ENCODE assay signal across 23 mouse cellular contexts in genomic region chr1:151675684-151676083, GRCm38 (mm10).
DNase-seq lines count a peak whose midpoint lies in the region; ATAC-seq and TF ChIP-seq lines count a peak whose summit lies in the region.
"Had no signal": no experiment of that assay in that cellular context is flagged by ENCODE, and none has a peak within 500 bp of the region (broad histone marks: within the 10 kb centered on the region; RNA-seq: fewer than 3 reads in every experiment).

No protein-coding gene starts in this region.

- no peak overlapping the region for H3K4me3 ChIP-seq in heart, embryonic 10.5 days
- H3K4me3 ChIP-seq in lung, embryonic 14.5 days (ENCODE audit: low read depth, low read length), result no peak overlapping the region
- no peak overlapping the region for H3K4me3 ChIP-seq in lung, adult 2 months (replicated peaks; ENCODE audit: extremely low read depth, low read depth, low read length)
- no peak overlapping the region for H3K4me3 ChIP-seq in stomach, postnatal 0 days (ENCODE audit: low read depth, low read length)
- H3K4me3 ChIP-seq: forebrain, embryonic 10.5 days; heart, embryonic 15.5 days; hindbrain, embryonic 12.5 days; kidney, embryonic 15.5 days; limb, embryonic 10.5 days; megakaryocyte, embryonic 14.5 days had no signal

- peaks cover 30% of the 10 kb centered on the region for H3K4me1 ChIP-seq in heart, embryonic 10.5 days
- 0 out of 2 replicates have a peak, but pooled peaks cover 4% of the 10 kb centered on the region for H3K4me1 ChIP-seq in lung, embryonic 14.5 days (ENCODE audit: insufficient read depth)
- H3K4me1 ChIP-seq in lung, adult 2 months (ENCODE audit: control insufficient read depth, insufficient read depth, low read length), result peaks cover 5% of the 10 kb centered on the region; the same call in 1 of the 2 replicates
- no peaks in the 10 kb centered on the region for H3K4me1 ChIP-seq in stomach, postnatal 0 days (replicated peaks; ENCODE audit: control insufficient read depth, insufficient read depth)
- H3K4me1 ChIP-seq: hindbrain, embryonic 12.5 days had no signal

- intact Hi-C loops in heart, postnatal 14 days (cut with DNase I), result loop anchor here (2.0 kb wide), 1 partner anchor 15 kb away; no protein-coding TSS in a partner anchor

- WGBS in heart, embryonic 10.5 days, result 69% methylated on average over 5 of the region's 5 CpGs
- 35% methylated on average over 5 of the region's 5 CpGs for WGBS in lung, embryonic 14.5 days
- WGBS in lung, adult 2 months, result 72% methylated on average over 5 of the region's 5 CpGs
- WGBS in stomach, postnatal 0 days, result 35% methylated on average over 5 of the region's 5 CpGs

- no peak overlapping the region for H3K9ac ChIP-seq in lung, embryonic 14.5 days
- H3K9ac ChIP-seq in stomach, postnatal 0 days (ENCODE audit: low read length), result no peak overlapping the region
- H3K9ac ChIP-seq: forebrain, postnatal 0 days; heart, embryonic 15.5 days; hindbrain, embryonic 12.5 days; kidney, embryonic 15.5 days; liver, postnatal 0 days had no signal

- H3K9me3 ChIP-seq in heart, embryonic 10.5 days, result no peaks in the 10 kb centered on the region
- H3K9me3 ChIP-seq in lung, embryonic 14.5 days (ENCODE audit: low read depth, low read length), result no peaks in the 10 kb centered on the region
- no peaks in the 10 kb centered on the region for H3K9me3 ChIP-seq in stomach, postnatal 0 days (ENCODE audit: control insufficient read depth, low read length)
- H3K9me3 ChIP-seq: forebrain, embryonic 10.5 days; heart, embryonic 15.5 days; hindbrain, embryonic 12.5 days; kidney, embryonic 15.5 days; limb, embryonic 10.5 days; megakaryocyte, embryonic 14.5 days had no signal

- TF ChIP-seq CTCF in lung, embryonic 14.5 days (IDR thresholded peaks at IDR 0.05; ENCODE audit: low read depth), result no peak
- TF ChIP-seq CTCF in lung, adult 2 months (IDR thresholded peaks at IDR 0.05; ENCODE audit: insufficient read depth, low read length), result no peak
- TF ChIP-seq CTCF in stomach, postnatal 0 days (IDR thresholded peaks at IDR 0.05; ENCODE audit: low read depth), result no peak

- H3K4me2 ChIP-seq in lung, embryonic 14.5 days, result no peak overlapping the region
- H3K4me2 ChIP-seq in stomach, postnatal 0 days (replicated peaks; ENCODE audit: low read depth), result no peak overlapping the region
- H3K4me2 ChIP-seq: heart, embryonic 15.5 days; hindbrain, embryonic 12.5 days; kidney, embryonic 15.5 days had no signal

- no peak for DNase-seq in heart, embryonic 10.5 days (ENCODE audit: low spot score)
- DNase-seq in heart, postnatal 14 days, result no peak
- DNase-seq in lung, embryonic 14.5 days, result peak; percentile 34
- no peak for DNase-seq in lung, adult 2 months
- DNase-seq in adrenal gland, postnatal 25 days, result peak; percentile 46
- no peak for DNase-seq in stomach, postnatal 0 days (ENCODE audit: low spot score)
- DNase-seq in urinary bladder, postnatal 4 days (ENCODE audit: low spot score in 2 of 2), result no peak
- DNase-seq: cerebellum, adult 18-20 months; cerebellum, postnatal 25 days; embryo, embryonic 11 days; forebrain, postnatal 0 days; gastrocnemius, postnatal 36 days; liver, postnatal 0 days; midbrain, embryonic 14.5 days; right cerebral cortex, postnatal 25 days; thymus, postnatal 25 days had no signal

- no peaks in the 10 kb centered on the region for H3K27me3 ChIP-seq in heart, embryonic 10.5 days (ENCODE audit: insufficient read depth, poor library complexity, severe bottlenecking)
- no peaks in the 10 kb centered on the region for H3K27me3 ChIP-seq in lung, embryonic 14.5 days (ENCODE audit: insufficient read depth, low read length)
- no peaks in the 10 kb centered on the region for H3K27me3 ChIP-seq in stomach, postnatal 0 days (ENCODE audit: control insufficient read depth, insufficient read depth, low read length)
- H3K27me3 ChIP-seq: CH12.LX; heart, embryonic 15.5 days; hindbrain, embryonic 12.5 days; kidney, embryonic 15.5 days had no signal

- no peak for TF ChIP-seq EP300 in stomach, postnatal 0 days (optimal IDR thresholded peaks at IDR 0.05)

- peak; percentile 75; the same call in 1 of the 2 replicates for ATAC-seq in lung, embryonic 14.5 days (ENCODE audit: insufficient read depth)
- ATAC-seq in stomach, postnatal 0 days (ENCODE audit: low FRiP score, low TSS enrichment), result peak; percentile 67; the same call in 1 of the 2 replicates
- ATAC-seq: forebrain, postnatal 0 days; liver, postnatal 0 days had no signal

- TF ChIP-seq POLR2A in lung, adult 2 months (IDR thresholded peaks at IDR 0.05; ENCODE audit: borderline replicate concordance, extremely low read depth, low read depth, low read length), result no peak

- H3K36me3 ChIP-seq in heart, embryonic 10.5 days, result no peaks in the 10 kb centered on the region
- no peaks in the 10 kb centered on the region for H3K36me3 ChIP-seq in lung, embryonic 14.5 days (ENCODE audit: insufficient read depth)
- H3K36me3 ChIP-seq in stomach, postnatal 0 days (ENCODE audit: control insufficient read depth, insufficient read depth, low read length), result no peaks in the 10 kb centered on the region
- H3K36me3 ChIP-seq: forebrain, embryonic 10.5 days; heart, embryonic 15.5 days; hindbrain, embryonic 12.5 days; kidney, embryonic 15.5 days; limb, embryonic 10.5 days had no signal

- H3K27ac ChIP-seq in heart, embryonic 10.5 days, result peak overlapping the region; percentile 36; the same call in 1 of the 2 replicates
- H3K27ac ChIP-seq in lung, embryonic 14.5 days (ENCODE audit: low read depth), result no peak overlapping the region
- H3K27ac ChIP-seq in stomach, postnatal 0 days (replicated peaks), result no peak overlapping the region
- H3K27ac ChIP-seq: forebrain, embryonic 10.5 days; hindbrain, embryonic 12.5 days; kidney, embryonic 15.5 days; limb, embryonic 10.5 days had no signal

Comparison
In these comparisons a context has a peak if more than half of its experiments do, and no peak if none do; other contexts are left out.
1. DNase-seq: peak in lung, embryonic 14.5 days (single experiment) and adrenal gland, postnatal 25 days (single experiment); none in heart, embryonic 10.5 days (single experiment), heart, postnatal 14 days (0 of 2), lung, adult 2 months (single experiment), stomach, postnatal 0 days (single experiment) and urinary bladder, postnatal 4 days (0 of 2).